Mouse (Mus musculus): ENCODE results near the gene Trak1. TPM values are rescaled to one million over a fixed set of nuclear protein-coding genes. Genes with fewer than 3 reads are reported as not detected.

Trak1 gene
- polyA plus RNA-seq, 1 experiment from 2014 or later = 32.2 TPM

GRCm38 (mm10) chr9:121388273-121388931 is 91.1 kb downstream of the Trak1 start:
- no peak for ATAC-seq (ENCODE audit: extremely low read depth, insufficient number of reproducible peaks, low FRiP score, low TSS enrichment)
- H3K4me3 ChIP-seq = no peak overlapping the region
- H3K36me3 ChIP-seq = peaks cover 23% of the 10 kb centered on the region
- no peaks in the 10 kb centered on the region for H3K27me3 ChIP-seq (replicated peaks)
- 71% methylated on average over 13 of the region's 13 CpGs for WGBS
- H3K4me1 ChIP-seq = peaks cover 41% of the 10 kb centered on the region
- H3K9ac ChIP-seq = peak overlapping the region; percentile 48; the same call in 1 of the 2 replicates
- H3K27ac ChIP-seq (replicated peaks) = peak overlapping the region; percentile 54
- H3K9me3 ChIP-seq = peaks cover 3% of the 10 kb centered on the region; the same call in 1 of the 2 replicates
- no peak overlapping the region for H3K4me2 ChIP-seq

- Histone ChIP-seq H3K27me3 (replicated peaks) (no peaks in the 10 kb centered on the region), H3K9me3 (peaks cover 3% of the 10 kb centered on the region; the same call in 1 of the 2 replicates), H3K4me1 (peaks cover 39% of the 10 kb centered on the region), H3K9ac (no peak overlapping the region), H3K36me3 (peaks cover 30% of the 10 kb centered on the region), H3K4me2 (no peak overlapping the region), H3K27ac (replicated peaks) (no peak overlapping the region), H3K4me3 (no peak overlapping the region)
- WGBS = 78% methylated on average over 10 of the region's 10 CpGs
- no peak for ATAC-seq (ENCODE audit: extremely low read depth, insufficient number of reproducible peaks, low FRiP score, low TSS enrichment)
These were observed 92.0 kb downstream of the Trak1 start for GRCm38 (mm10) chr9:121389258-121389657.

GRCm38 (mm10) chr9:121391898-121392297 is 94.6 kb downstream of the Trak1 start:
- Histone ChIP-seq H3K4me2 (no peak overlapping the region), H3K4me1 (peaks cover 20% of the 10 kb centered on the region), H3K4me3 (no peak overlapping the region), H3K27me3 (replicated peaks) (no peaks in the 10 kb centered on the region), H3K9ac (no peak overlapping the region), H3K27ac (replicated peaks) (no peak overlapping the region), H3K36me3 (peaks cover 42% of the 10 kb centered on the region), H3K9me3 (peaks cover 3% of the 10 kb centered on the region; the same call in 1 of the 2 replicates)
- WGBS = 88% methylated on average over 13 of the region's 13 CpGs
- no peak for ATAC-seq (ENCODE audit: extremely low read depth, insufficient number of reproducible peaks, low FRiP score, low TSS enrichment)

- H3K9me3 ChIP-seq = peaks cover 3% of the 10 kb centered on the region; the same call in 1 of the 2 replicates
- 36% methylated on average over 5 of the region's 5 CpGs for WGBS
- H3K27ac ChIP-seq (replicated peaks) = no peak overlapping the region
- H3K4me3 ChIP-seq = no peak overlapping the region
- H3K4me1 ChIP-seq = peaks cover 16% of the 10 kb centered on the region
- no peak overlapping the region for H3K9ac ChIP-seq
- ATAC-seq (ENCODE audit: extremely low read depth, insufficient number of reproducible peaks, low FRiP score, low TSS enrichment) = no peak
- H3K27me3 ChIP-seq (replicated peaks) = no peaks in the 10 kb centered on the region
- H3K4me2 ChIP-seq = no peak overlapping the region
- H3K36me3 ChIP-seq = peaks cover 42% of the 10 kb centered on the region
These were observed 95.1 kb downstream of the Trak1 start for GRCm38 (mm10) chr9:121392427-121392826.

- 92% methylated on average over 4 of the region's 4 CpGs for WGBS
- peaks cover 42% of the 10 kb centered on the region for H3K36me3 ChIP-seq
- no peaks in the 10 kb centered on the region for H3K27me3 ChIP-seq (replicated peaks)
- no peak overlapping the region for H3K4me2 ChIP-seq
- no peak overlapping the region for H3K4me3 ChIP-seq
- no peak for ATAC-seq (ENCODE audit: extremely low read depth, insufficient number of reproducible peaks, low FRiP score, low TSS enrichment)
- H3K4me1 ChIP-seq = peaks cover 16% of the 10 kb centered on the region
- H3K9ac ChIP-seq = no peak overlapping the region
- no peak overlapping the region for H3K27ac ChIP-seq (replicated peaks)
- H3K9me3 ChIP-seq = peaks cover 3% of the 10 kb centered on the region; the same call in 1 of the 2 replicates
These were observed 95.8 kb downstream of the Trak1 start for GRCm38 (mm10) chr9:121393104-121393503.

GRCm38 (mm10) chr9:121394882-121395281 is 97.6 kb downstream of the Trak1 start:
- H3K9me3 ChIP-seq = peaks cover 3% of the 10 kb centered on the region; the same call in 1 of the 2 replicates
- ATAC-seq (ENCODE audit: extremely low read depth, insufficient number of reproducible peaks, low FRiP score, low TSS enrichment) = no peak
- H3K4me2 ChIP-seq = no peak overlapping the region
- H3K27ac ChIP-seq (replicated peaks) = no peak overlapping the region
- no peak overlapping the region for H3K4me3 ChIP-seq
- no peak overlapping the region for H3K9ac ChIP-seq
- no peaks in the 10 kb centered on the region for H3K27me3 ChIP-seq (replicated peaks)
- H3K36me3 ChIP-seq = peaks cover 38% of the 10 kb centered on the region
- H3K4me1 ChIP-seq = peaks cover 18% of the 10 kb centered on the region
- WGBS = 71% methylated on average over 2 of the region's 2 CpGs

- Histone ChIP-seq H3K9me3 (peaks cover 3% of the 10 kb centered on the region; the same call in 1 of the 2 replicates), H3K9ac (no peak overlapping the region), H3K27me3 (replicated peaks) (no peaks in the 10 kb centered on the region), H3K4me1 (peaks cover 18% of the 10 kb centered on the region), H3K4me2 (no peak overlapping the region), H3K4me3 (no peak overlapping the region), H3K27ac (replicated peaks) (no peak overlapping the region), H3K36me3 (peaks cover 37% of the 10 kb centered on the region)
- no peak for ATAC-seq (ENCODE audit: extremely low read depth, insufficient number of reproducible peaks, low FRiP score, low TSS enrichment)
- WGBS = 84% methylated on average over 5 of the region's 5 CpGs
These were observed 98.5 kb downstream of the Trak1 start for GRCm38 (mm10) chr9:121395812-121396211.

- Histone ChIP-seq H3K27me3 (replicated peaks) (no peaks in the 10 kb centered on the region), H3K9me3 (no peaks in the 10 kb centered on the region), H3K36me3 (peaks cover 19% of the 10 kb centered on the region), H3K4me1 (peaks cover 25% of the 10 kb centered on the region), H3K4me3 (no peak overlapping the region), H3K27ac (replicated peaks) (peak overlapping the region; percentile 3; the same call in 1 of the 2 replicates), H3K9ac (no peak overlapping the region), H3K4me2 (no peak overlapping the region)
- ATAC-seq (ENCODE audit: extremely low read depth, insufficient number of reproducible peaks, low FRiP score, low TSS enrichment) = no peak
- WGBS = 54% methylated on average over 17 of the region's 17 CpGs
These were observed 100.9 kb downstream of the Trak1 start for GRCm38 (mm10) chr9:121398100-121398760.

- 67% methylated on average over 7 of the region's 7 CpGs for WGBS
- no peaks in the 10 kb centered on the region for H3K27me3 ChIP-seq (replicated peaks)
- no peak overlapping the region for H3K4me2 ChIP-seq
- no peak overlapping the region for H3K9ac ChIP-seq
- peak overlapping the region; percentile 3; the same call in 1 of the 2 replicates for H3K27ac ChIP-seq (replicated peaks)
- ATAC-seq (ENCODE audit: extremely low read depth, insufficient number of reproducible peaks, low FRiP score, low TSS enrichment) = no peak
- peaks cover 27% of the 10 kb centered on the region for H3K4me1 ChIP-seq
- no peaks in the 10 kb centered on the region for H3K9me3 ChIP-seq
- peaks cover 16% of the 10 kb centered on the region for H3K36me3 ChIP-seq
- H3K4me3 ChIP-seq = no peak overlapping the region
These were observed 101.5 kb downstream of the Trak1 start for GRCm38 (mm10) chr9:121398761-121399160.

GRCm38 (mm10) chr9:121400608-121401007 is 103.3 kb downstream of the Trak1 start:
- peaks cover 27% of the 10 kb centered on the region for H3K4me1 ChIP-seq
- ATAC-seq (ENCODE audit: extremely low read depth, insufficient number of reproducible peaks, low FRiP score, low TSS enrichment) = no peak
- 78% methylated on average over 8 of the region's 8 CpGs for WGBS

GRCm38 (mm10) chr9:121403157-121403671 is 105.9 kb downstream of the Trak1 start:
- Histone ChIP-seq H3K27ac (replicated peaks) (no peak overlapping the region), H3K9ac (no peak overlapping the region)

More at GRCm38 (mm10) chr9:121400608-121401007, 103.3 kb downstream of the Trak1 start:
- H3K9ac ChIP-seq = no peak overlapping the region
- no peaks in the 10 kb centered on the region for H3K9me3 ChIP-seq
- H3K27ac ChIP-seq (replicated peaks) = no peak overlapping the region
- no peak overlapping the region for H3K4me2 ChIP-seq
- no peaks in the 10 kb centered on the region for H3K27me3 ChIP-seq (replicated peaks)
- H3K36me3 ChIP-seq = peaks cover 8% of the 10 kb centered on the region
- H3K4me3 ChIP-seq = no peak overlapping the region

More at GRCm38 (mm10) chr9:121403157-121403671, 105.9 kb downstream of the Trak1 start:
- Histone ChIP-seq H3K9me3 (no peaks in the 10 kb centered on the region), H3K36me3 (peaks cover 5% of the 10 kb centered on the region; the same call in 1 of the 2 replicates), H3K27me3 (replicated peaks) (no peaks in the 10 kb centered on the region), H3K4me1 (peaks cover 18% of the 10 kb centered on the region), H3K4me3 (peak overlapping the region; percentile 21), H3K4me2 (peak overlapping the region; percentile 49)
- ATAC-seq (ENCODE audit: extremely low read depth, insufficient number of reproducible peaks, low FRiP score, low TSS enrichment) = no peak
- WGBS = 33% methylated on average over 16 of the region's 16 CpGs
